Mouse (Mus musculus): ENCODE results near the gene App. TPM values are rescaled to one million over a fixed set of nuclear protein-coding genes. Genes with fewer than 3 reads are reported as not detected.

The App gene
- total and polyA plus RNA-seq, 2 experiments from 2014 or later, result 433 to 493 TPM

DNA sequence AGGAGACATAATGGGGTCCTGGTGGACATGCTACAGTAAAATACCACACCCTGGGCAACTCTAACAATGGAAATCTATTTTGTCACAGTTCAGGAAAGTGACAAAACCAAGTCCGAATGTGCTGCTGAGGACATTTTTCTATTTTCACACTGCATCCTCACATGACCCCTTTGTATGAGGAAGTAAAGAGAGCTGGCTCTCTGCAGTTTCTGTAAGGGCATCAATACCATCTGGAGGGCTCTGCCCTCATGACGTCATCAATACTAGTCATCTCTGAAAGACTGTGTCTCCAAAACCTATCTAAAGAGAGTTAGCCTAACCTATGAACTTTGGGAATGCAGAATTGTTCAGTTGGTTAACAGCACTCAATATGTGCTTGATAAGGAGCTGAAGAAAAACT is 59.6 kb downstream of the App start:
- no peak overlapping the region for H3K4me3 ChIP-seq (ENCODE audit: low read depth, low read length)
- WGBS, result 89% methylated on average over 2 of the region's 2 CpGs
- no peak overlapping the region for H3K4me2 ChIP-seq (ENCODE audit: low read depth)
- peaks cover 10% of the 10 kb centered on the region for H3K36me3 ChIP-seq (ENCODE audit: insufficient read depth)
- no peak for ATAC-seq
- H3K27ac ChIP-seq (ENCODE audit: low read depth, low read length), result no peak overlapping the region
- no peak for TF ChIP-seq CTCF (IDR thresholded peaks at IDR 0.05; ENCODE audit: low read depth)
- no peaks in the 10 kb centered on the region for H3K27me3 ChIP-seq (ENCODE audit: insufficient read depth, low read length)
- no peak for DNase-seq
- H3K9ac ChIP-seq, result no peak overlapping the region
- H3K4me1 ChIP-seq (ENCODE audit: insufficient read depth), result peaks cover 15% of the 10 kb centered on the region
- H3K9me3 ChIP-seq (ENCODE audit: low read length), result no peaks in the 10 kb centered on the region

DNA sequence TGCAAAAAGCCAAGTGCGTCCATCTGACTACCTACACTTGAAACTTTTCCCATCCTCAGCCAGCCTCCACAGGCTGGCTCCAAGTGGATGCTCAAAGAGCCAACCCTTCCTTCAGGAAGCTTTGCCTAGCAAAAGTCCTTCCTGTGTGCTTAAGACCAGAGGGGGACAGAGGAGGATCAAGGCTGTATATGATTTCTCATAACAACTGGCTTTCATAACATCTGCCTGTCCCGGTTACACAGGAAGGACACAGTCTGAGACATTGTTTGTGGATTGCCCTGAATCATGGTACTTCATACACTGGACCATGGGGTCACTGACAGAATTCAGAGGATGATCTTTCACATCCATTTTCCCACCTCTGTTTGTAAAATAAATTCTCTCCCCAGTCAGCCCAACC is 61.3 kb downstream of the App start:
- no peak for TF ChIP-seq CTCF (IDR thresholded peaks at IDR 0.05; ENCODE audit: low read depth)
- no peaks in the 10 kb centered on the region for H3K9me3 ChIP-seq (ENCODE audit: low read length)
- peaks cover 15% of the 10 kb centered on the region for H3K4me1 ChIP-seq (ENCODE audit: insufficient read depth)
- no peak overlapping the region for H3K9ac ChIP-seq
- no peak overlapping the region for H3K4me3 ChIP-seq (ENCODE audit: low read depth, low read length)
- no peak for ATAC-seq
- 62% methylated on average over 2 of the region's 2 CpGs for WGBS
- H3K27me3 ChIP-seq (ENCODE audit: insufficient read depth, low read length), result no peaks in the 10 kb centered on the region
- peaks cover 2% of the 10 kb centered on the region; the same call in 1 of the 2 replicates for H3K36me3 ChIP-seq (ENCODE audit: insufficient read depth)
- DNase-seq, result no peak
- H3K4me2 ChIP-seq (ENCODE audit: low read depth), result no peak overlapping the region
- H3K27ac ChIP-seq (ENCODE audit: low read depth, low read length), result no peak overlapping the region

DNA sequence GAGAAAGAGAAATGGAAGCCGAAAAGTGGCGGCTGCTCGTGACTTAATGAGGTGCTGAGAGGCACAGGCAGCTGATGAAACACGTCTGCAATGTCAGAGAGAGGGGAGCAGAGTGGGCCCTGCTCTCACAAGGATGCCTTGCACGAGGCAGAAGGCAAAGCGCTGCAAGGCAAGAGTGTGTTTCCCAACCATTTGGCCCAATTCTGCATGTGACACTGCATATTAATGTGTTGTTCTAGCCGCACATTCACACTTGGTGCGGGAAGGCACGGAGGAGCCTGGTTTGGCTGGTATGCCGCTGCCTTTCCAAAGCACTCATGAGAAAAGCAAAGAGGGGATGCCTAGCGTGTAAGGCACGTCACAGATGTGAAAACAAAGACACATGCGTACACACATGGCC is 63.1 kb downstream of the App start:
- peak; percentile 84 for DNase-seq
- Histone ChIP-seq H3K4me2 (ENCODE audit: low read depth) (peak overlapping the region; percentile 33), H3K4me1 (ENCODE audit: insufficient read depth) (peaks cover 15% of the 10 kb centered on the region), H3K4me3 (ENCODE audit: low read depth, low read length) (no peak overlapping the region), H3K9me3 (ENCODE audit: low read length) (no peaks in the 10 kb centered on the region), H3K27ac (ENCODE audit: low read depth, low read length) (peak overlapping the region; percentile 60), H3K9ac (no peak overlapping the region), H3K27me3 (ENCODE audit: insufficient read depth, low read length) (no peaks in the 10 kb centered on the region), H3K36me3 (ENCODE audit: insufficient read depth) (peaks cover 2% of the 10 kb centered on the region; the same call in 1 of the 2 replicates)
- TF ChIP-seq CTCF (IDR thresholded peaks at IDR 0.05; ENCODE audit: low read depth), result no peak
- WGBS, result 15% methylated on average over 13 of the region's 13 CpGs
- peak; percentile 96 for ATAC-seq

DNA sequence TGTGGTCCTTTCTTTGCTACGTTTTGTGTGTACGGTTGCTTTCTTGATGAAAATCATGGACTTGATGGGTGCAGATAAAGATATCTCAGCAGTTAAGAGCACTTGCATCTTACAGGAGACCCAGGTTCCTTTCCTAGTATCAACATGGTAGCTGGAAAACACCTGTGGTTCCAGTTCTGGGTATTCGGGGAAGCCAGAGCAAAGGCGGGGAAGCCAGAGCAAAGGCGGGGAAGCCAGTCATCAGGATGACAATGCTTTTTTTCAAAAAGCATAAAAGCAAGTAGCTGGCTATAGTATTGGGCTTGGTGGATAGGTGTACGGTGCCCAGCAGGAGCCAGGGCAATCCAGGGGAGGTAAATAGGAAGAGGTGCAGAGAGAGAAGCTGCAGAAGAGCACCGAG is 65.1 kb downstream of the App start:
- no peaks in the 10 kb centered on the region for H3K36me3 ChIP-seq (ENCODE audit: insufficient read depth)

DNA sequence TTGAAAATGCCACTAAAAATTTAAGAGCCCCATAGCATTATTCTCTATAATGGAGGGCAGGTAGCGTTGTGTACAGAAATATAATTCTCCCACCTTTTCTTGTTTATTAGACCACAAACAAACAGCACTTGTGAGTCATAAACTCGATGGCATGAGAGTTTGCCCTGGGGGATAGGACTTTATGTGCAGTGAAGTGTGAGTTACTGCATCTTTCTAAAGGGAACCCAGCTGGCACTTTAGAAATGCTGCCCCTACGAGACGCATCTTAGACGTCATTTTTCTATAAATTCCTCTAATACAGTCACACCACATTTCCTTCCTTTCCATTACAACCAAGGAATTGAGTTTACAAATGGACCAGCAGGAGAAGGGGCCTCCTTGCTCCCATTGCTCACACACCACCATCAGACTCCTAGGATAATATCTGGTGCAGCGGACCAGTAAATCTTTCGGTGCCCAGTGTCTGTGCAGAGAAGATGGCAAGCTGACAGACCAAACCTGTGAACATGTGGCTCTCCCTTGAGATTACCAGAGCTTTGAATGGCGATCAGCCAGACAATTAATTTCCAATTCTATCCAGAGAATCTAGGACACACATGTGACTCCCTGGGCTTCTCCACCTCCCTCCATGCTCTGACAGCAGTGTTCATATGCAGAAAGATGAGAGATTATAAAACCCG is 66.8 kb downstream of the App start:
- Histone ChIP-seq H3K9me3 (ENCODE audit: low read length) (no peaks in the 10 kb centered on the region), H3K4me3 (ENCODE audit: low read depth, low read length) (no peak overlapping the region), H3K4me2 (ENCODE audit: low read depth) (no peak overlapping the region), H3K4me1 (ENCODE audit: insufficient read depth) (peaks cover 15% of the 10 kb centered on the region), H3K27ac (ENCODE audit: low read depth, low read length) (no peak overlapping the region), H3K27me3 (ENCODE audit: insufficient read depth, low read length) (no peaks in the 10 kb centered on the region), H3K36me3 (ENCODE audit: insufficient read depth) (no peaks in the 10 kb centered on the region), H3K9ac (no peak overlapping the region)
- WGBS, result 37% methylated on average over 9 of the region's 9 CpGs
- TF ChIP-seq CTCF (IDR thresholded peaks at IDR 0.05; ENCODE audit: low read depth), result no peak
- ATAC-seq (no peak), DNase-seq (no peak)

More for the DNA sequence above, 65.1 kb downstream of the App start:
- DNase-seq (no peak), ATAC-seq (no peak)
- Histone ChIP-seq H3K4me1 (ENCODE audit: insufficient read depth) (peaks cover 15% of the 10 kb centered on the region), H3K4me2 (ENCODE audit: low read depth) (no peak overlapping the region), H3K27ac (ENCODE audit: low read depth, low read length) (no peak overlapping the region), H3K9ac (no peak overlapping the region), H3K9me3 (ENCODE audit: low read length) (no peaks in the 10 kb centered on the region), H3K4me3 (ENCODE audit: low read depth, low read length) (no peak overlapping the region), H3K27me3 (ENCODE audit: insufficient read depth, low read length) (no peaks in the 10 kb centered on the region)
- 82% methylated on average over 7 of the region's 7 CpGs for whole genome bisulfite sequencing
- no peak for TF ChIP-seq CTCF (IDR thresholded peaks at IDR 0.05; ENCODE audit: low read depth)

DNA sequence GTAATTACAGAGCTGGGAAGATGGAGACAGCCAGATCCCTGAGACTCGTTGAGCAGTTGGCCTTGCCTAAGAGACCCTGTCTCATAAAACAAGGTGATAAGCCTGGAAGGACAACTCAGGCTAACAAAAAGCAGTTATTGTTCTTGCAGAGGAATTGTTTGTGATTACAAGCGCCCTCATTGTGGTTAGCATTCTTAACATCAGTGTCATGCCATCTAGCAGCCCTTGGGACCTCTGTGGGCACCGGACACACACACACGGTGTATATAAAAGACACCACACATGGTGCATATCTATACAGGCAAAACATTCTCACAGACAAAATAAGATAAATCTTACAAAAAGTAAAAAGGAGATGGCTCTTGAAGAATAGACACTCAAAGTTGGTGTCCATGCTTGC is 68.0 kb downstream of the App start:
- Histone ChIP-seq H3K4me1 (ENCODE audit: insufficient read depth) (peaks cover 10% of the 10 kb centered on the region), H3K4me2 (ENCODE audit: low read depth) (no peak overlapping the region), H3K9me3 (ENCODE audit: low read length) (no peaks in the 10 kb centered on the region), H3K27me3 (ENCODE audit: insufficient read depth, low read length) (no peaks in the 10 kb centered on the region), H3K4me3 (ENCODE audit: low read depth, low read length) (no peak overlapping the region), H3K36me3 (ENCODE audit: insufficient read depth) (no peaks in the 10 kb centered on the region; the same call in 1 of the 2 replicates), H3K27ac (ENCODE audit: low read depth, low read length) (no peak overlapping the region), H3K9ac (no peak overlapping the region)
- ATAC-seq, result no peak
- TF ChIP-seq CTCF (IDR thresholded peaks at IDR 0.05; ENCODE audit: low read depth), result no peak
- WGBS, result 70% methylated on average over 4 of the region's 4 CpGs
- no peak for DNase-seq

DNA sequence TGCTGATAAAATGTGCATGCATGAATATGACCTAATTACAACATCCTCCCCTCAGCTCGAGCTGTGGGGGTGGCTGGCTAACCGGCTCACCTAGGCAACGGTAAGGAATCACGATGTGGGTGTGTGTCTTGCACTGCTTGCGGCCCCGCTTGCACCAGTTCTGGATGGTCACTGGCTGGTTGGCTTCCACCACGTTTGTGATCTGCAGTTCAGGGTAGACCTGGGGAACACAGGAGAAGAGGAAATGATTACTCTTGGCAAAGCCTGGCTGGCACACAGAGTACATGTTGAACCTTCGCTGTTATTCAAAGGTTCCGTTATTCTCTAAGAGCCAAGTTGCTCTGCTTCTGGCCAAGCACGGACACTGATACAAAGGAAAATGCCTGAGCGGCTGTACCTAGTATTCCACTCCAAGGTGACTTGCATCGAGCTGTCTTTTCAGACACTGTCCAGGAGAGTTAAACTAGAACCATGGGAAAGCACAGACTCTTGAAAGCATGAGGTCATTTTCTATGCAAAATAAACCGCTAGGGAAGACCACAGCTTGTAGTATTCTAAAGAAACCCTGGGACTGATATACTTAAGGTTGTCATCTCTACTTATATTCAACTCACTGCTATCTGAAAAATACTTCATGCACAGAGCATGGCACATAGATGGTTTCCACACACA is 70.3 kb downstream of the App start:
- Histone ChIP-seq H3K27me3 (ENCODE audit: insufficient read depth, low read length) (no peaks in the 10 kb centered on the region), H3K9ac (no peak overlapping the region), H3K4me2 (ENCODE audit: low read depth) (no peak overlapping the region), H3K4me3 (ENCODE audit: low read depth, low read length) (no peak overlapping the region), H3K4me1 (ENCODE audit: insufficient read depth) (no peaks in the 10 kb centered on the region), H3K27ac (ENCODE audit: low read depth, low read length) (no peak overlapping the region), H3K9me3 (ENCODE audit: low read length) (no peaks in the 10 kb centered on the region), H3K36me3 (ENCODE audit: insufficient read depth) (no peaks in the 10 kb centered on the region; the same call in 1 of the 2 replicates)
- ATAC-seq (0 out of 2 replicates have a peak, but pooled peaks have one; percentile 34), DNase-seq (no peak)
- WGBS, result 68% methylated on average over 13 of the region's 13 CpGs
- TF ChIP-seq CTCF (IDR thresholded peaks at IDR 0.05; ENCODE audit: low read depth), result no peak

Data from forebrain, postnatal 0 days (tissue).